Mouse (Mus musculus) thymus, postnatal 36 days (tissue): Measurements from ENCODE around the gene Diras1.
"Not testable (repeated sequence)": the region's sequence is repeated elsewhere in the genome, so short reads cannot be mapped to it uniquely, and the experiment has no call there.

ENCODE experiments used
- DNase-seq, 2 experiments: peaks; one replicate each; pipeline ENCODE4 v3.0.0; 2022; ENCODE audit warnings: mixed read lengths in 2 of 2

Gene Diras1

GRCm38 (mm10) chr10:81025639-81026275 lies at the start of gene Diras1:
TSS of gene Diras1 (minus strand) at chr10:81025662.
- DNase-seq = no peak

GRCm38 (mm10) chr10:81073464-81073863 lies 48.0 kb upstream of the Diras1 start:
- DNase-seq = peak in 1 of 2 experiments; percentile 34

- no peak for DNase-seq
Observed at GRCm38 (mm10) chr10:81072290-81072689, 46.8 kb upstream of the Diras1 start.

GRCm38 (mm10) chr10:81069836-81070235 lies 44.4 kb upstream of the Diras1 start, which contains the start of gene Thop1:
TSS of gene Thop1 (plus strand) at chr10:81070035.
- peak; percentile 94 to 98 for DNase-seq

- DNase-seq = no peak
Observed at GRCm38 (mm10) chr10:81068706-81069105, 43.2 kb upstream of the Diras1 start.

- not testable (repeated sequence) for DNase-seq
Observed at GRCm38 (mm10) chr10:81064519-81064918, 39.1 kb upstream of the Diras1 start.

GRCm38 (mm10) chr10:81062710-81063109 lies 37.2 kb upstream of the Diras1 start:
- DNase-seq = no peak

GRCm38 (mm10) chr10:81059603-81060543 lies 34.4 kb upstream of the Diras1 start, which contains the start of gene Sgta:
TSS of gene Sgta (minus strand) at chr10:81060181.
- peak; percentile 96 to 97 for DNase-seq

- DNase-seq = no peak
Observed at GRCm38 (mm10) chr10:81058896-81059295, 33.4 kb upstream of the Diras1 start.

- DNase-seq = no peak
Observed at GRCm38 (mm10) chr10:81057406-81058130, 32.1 kb upstream of the Diras1 start.

GRCm38 (mm10) chr10:81055802-81056340 lies 30.4 kb upstream of the Diras1 start:
- not testable (repeated sequence) for DNase-seq

- DNase-seq = no peak
Observed at GRCm38 (mm10) chr10:81055169-81055568, 29.7 kb upstream of the Diras1 start.

GRCm38 (mm10) chr10:81052577-81052976 lies 27.1 kb upstream of the Diras1 start:
- no peak for DNase-seq

- no peak for DNase-seq
Observed at GRCm38 (mm10) chr10:81051133-81051532, 25.7 kb upstream of the Diras1 start.

GRCm38 (mm10) chr10:81050645-81051044 lies 25.2 kb upstream of the Diras1 start:
- peak; percentile 45 to 47 for DNase-seq

GRCm38 (mm10) chr10:81045246-81045645 lies 19.8 kb upstream of the Diras1 start:
- not testable (repeated sequence) for DNase-seq

GRCm38 (mm10) chr10:81041458-81042175 lies 16.2 kb upstream of the Diras1 start:
- peak; percentile 67 to 76 for DNase-seq

- DNase-seq = peak; percentile 98 to 99
Observed at GRCm38 (mm10) chr10:81036988-81037580, 11.6 kb upstream of the Diras1 start, which contains the start of gene Slc39a3. TSS of gene Slc39a3 (minus strand) at chr10:81037426.

GRCm38 (mm10) chr10:81036251-81036650 lies 10.8 kb upstream of the Diras1 start:
- DNase-seq = no peak

GRCm38 (mm10) chr10:81033586-81033985 lies 8.1 kb upstream of the Diras1 start:
- no peak for DNase-seq

- no peak for DNase-seq
Observed at GRCm38 (mm10) chr10:81029031-81029430, 3.6 kb upstream of the Diras1 start.
